Mouse (Mus musculus) hindbrain, postnatal 0 days (tissue): Measurements from ENCODE around the gene Mtrr. TPM values are rescaled to one million over a fixed set of nuclear protein-coding genes. Genes with fewer than 3 reads are reported as not detected.
A peak's percentile ranks its signal among the peaks of the same experiment; 100 is the strongest.

Experiments used
- ATAC-seq: fragments of 200-750 bp; cut with Nextera tagmentation; 2 replicates; pipeline ENCODE4 v1.8.0; 2017; ENCODE audit warnings: mild to moderate bottlenecking, moderate TSS enrichment, moderate library complexity
- DNase-seq: peaks from one replicate; pipeline ENCODE4 v3.0.0-alpha.2; 2015; ENCODE audit warnings: low spot score
- H3K27ac ChIP-seq: fragments of 300-500 bp; sonication (generic); 2 replicates; pipeline ENCODE4 v1.5.1; 2014; ENCODE audit warnings: mild to moderate bottlenecking
- H3K27me3 ChIP-seq: fragments of 300-500 bp; sonication (generic); 2 replicates; pipeline ENCODE4 v1.6.1; 2014; ENCODE audit warnings: low read length, mixed read lengths; ENCODE audit not compliant: insufficient read depth
- H3K36me3 ChIP-seq: fragments of 300-500 bp; sonication (generic); 2 replicates; pipeline ENCODE4 v1.6.1; 2014; ENCODE audit warnings: low read length, mixed read lengths; ENCODE audit not compliant: insufficient read depth
- H3K4me1 ChIP-seq: fragments of 300-500 bp; sonication (generic); 2 replicates; pipeline ENCODE4 v1.6.1; 2014; ENCODE audit warnings: antibody characterized with exemption, low read length, mixed read lengths; ENCODE audit not compliant: insufficient read depth
- H3K4me2 ChIP-seq: fragments of 300-500 bp; sonication (generic); 2 replicates; pipeline ENCODE4 v1.6.1; 2014; ENCODE audit warnings: low read depth, mild to moderate bottlenecking, low read length, moderate library complexity, mixed read lengths
- H3K4me3 ChIP-seq: fragments of 300-500 bp; sonication (generic); 2 replicates; pipeline ENCODE4 v1.5.1; 2014; ENCODE audit warnings: low read length
- H3K9ac ChIP-seq: fragments of 300-500 bp; sonication (generic); replicated peaks from 2 replicates; pipeline ENCODE4 v1.6.1; 2014; ENCODE audit warnings: mild to moderate bottlenecking, low read length, moderate library complexity, mixed read lengths
- H3K9me3 ChIP-seq: fragments of 300-500 bp; sonication (generic); 2 replicates; pipeline ENCODE4 v1.6.1; 2016; ENCODE audit warnings: low read length, mixed read lengths
- CTCF ChIP-seq: IDR thresholded peaks from 2 replicates; pipeline ENCODE4 v1.5.1; 2016; ENCODE audit warnings: antibody characterized with exemption, control low read depth, low read depth
- WGBS: fragments of 180-500 bp; shearing (Covaris S2); extraction: QIAGEN DNeasy Blood & Tissue Kit; methylation state at CpG from one replicate; pipeline ENCODE4 v1.1.7; 2014; 5-methylcytosine and 5-hydroxymethylcytosine counted together
- polyA plus RNA-seq: library from polyadenylated mRNA; unstranded; fragments of >200 nt; fragmentation: Nextera tagmentation; extraction: Ambion mirVana; gene quantifications from 2 replicates; pipeline ENCODE4 v1.2.1, GENCODE M21; 2015
- total RNA-seq: library from RNA; depleted of rRNA; stranded (reverse); fragments of >200 nt; gene quantifications from 2 replicates; pipeline ENCODE4 v1.2.3, GENCODE M21; 2014

The Mtrr gene
- total and polyA plus RNA-seq, 2 experiments from 2014 or later, result 10.1 to 10.3 TPM

GRCm38 (mm10) chr13:68583961-68584360 is 2.0 kb upstream of the Mtrr start:
- H3K4me2 ChIP-seq, result no peak overlapping the region
- peaks cover 27% of the 10 kb centered on the region for H3K36me3 ChIP-seq
- WGBS, result 95% methylated on average over 11 of the region's 11 CpGs
- no peaks in the 10 kb centered on the region for H3K27me3 ChIP-seq
- H3K9ac ChIP-seq, result no peak overlapping the region
- ATAC-seq, result no peak
- TF ChIP-seq CTCF, result no peak
- peaks cover 10% of the 10 kb centered on the region; the same call in 1 of the 2 replicates for H3K4me1 ChIP-seq
- no peak overlapping the region for H3K4me3 ChIP-seq
- no peak overlapping the region for H3K27ac ChIP-seq
- no peak for DNase-seq
- no peaks in the 10 kb centered on the region for H3K9me3 ChIP-seq

- Histone ChIP-seq H3K4me2 (peak overlapping the region; percentile 90), H3K27ac (peak overlapping the region; percentile 77), H3K27me3 (no peaks in the 10 kb centered on the region), H3K4me1 (peaks cover 10% of the 10 kb centered on the region; the same call in 1 of the 2 replicates), H3K9ac (peak overlapping the region; percentile 73), H3K36me3 (peaks cover 14% of the 10 kb centered on the region), H3K4me3 (peak overlapping the region; percentile 82), H3K9me3 (no peaks in the 10 kb centered on the region)
- no peak for DNase-seq
- under 1% methylated on average over 11 of the region's 11 CpGs for WGBS
- no peak for TF ChIP-seq CTCF
- ATAC-seq, result no peak
Measured at GRCm38 (mm10) chr13:68582517-68582780, 500 bp upstream of the Mtrr start.

DNA sequence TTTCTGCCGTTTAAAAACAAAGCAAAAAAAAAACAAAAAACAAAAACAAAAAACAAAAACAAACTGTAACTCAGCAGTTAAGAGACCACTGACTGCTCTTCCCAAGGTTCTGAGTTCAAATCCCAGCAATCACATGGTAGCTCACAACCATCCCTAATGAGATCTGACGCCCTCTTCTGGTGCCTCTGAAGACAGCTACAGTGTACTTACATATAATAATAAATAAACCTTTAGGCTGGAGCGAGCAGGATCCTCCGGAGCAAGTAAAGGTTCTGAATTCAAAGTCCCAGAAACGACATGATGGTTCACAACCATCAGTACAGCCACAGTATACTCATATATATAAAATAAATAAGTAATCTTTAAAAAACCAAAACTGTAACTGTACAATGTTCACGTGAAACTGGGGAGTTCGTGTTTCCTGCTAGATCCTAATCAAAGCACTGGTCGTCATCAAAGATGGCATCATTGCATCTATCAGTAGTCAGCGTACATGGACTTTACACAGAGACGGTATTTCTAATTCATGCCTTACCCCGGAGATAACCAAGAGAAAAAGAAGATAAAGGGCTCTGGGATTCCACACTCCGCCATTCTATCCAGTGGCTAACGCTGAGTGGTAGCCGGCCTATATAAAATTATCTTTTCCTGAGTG is 736 bp downstream of the Mtrr start:
- ATAC-seq (no peak), DNase-seq (no peak)
- peaks cover 20% of the 10 kb centered on the region; the same call in 1 of the 2 replicates for H3K36me3 ChIP-seq
- H3K9ac ChIP-seq, result peak overlapping the region; percentile 73
- H3K4me2 ChIP-seq, result peak overlapping the region; percentile 90
- H3K9me3 ChIP-seq, result no peaks in the 10 kb centered on the region
- H3K27ac ChIP-seq, result peak overlapping the region; percentile 77; the same call in 1 of the 2 replicates
- no peaks in the 10 kb centered on the region for H3K27me3 ChIP-seq
- WGBS, result 25% methylated on average over 14 of the region's 14 CpGs
- H3K4me3 ChIP-seq, result peak overlapping the region; percentile 82
- TF ChIP-seq CTCF, result peak; percentile 33
- peaks cover 10% of the 10 kb centered on the region; the same call in 1 of the 2 replicates for H3K4me1 ChIP-seq

- Histone ChIP-seq H3K36me3 (peaks cover 25% of the 10 kb centered on the region; the same call in 1 of the 2 replicates), H3K4me3 (no peak overlapping the region), H3K4me2 (no peak overlapping the region), H3K9me3 (no peaks in the 10 kb centered on the region), H3K4me1 (peaks cover 8% of the 10 kb centered on the region; the same call in 1 of the 2 replicates), H3K27me3 (no peaks in the 10 kb centered on the region), H3K27ac (no peak overlapping the region), H3K9ac (no peak overlapping the region)
- no peak for TF ChIP-seq CTCF
- DNase-seq (no peak), ATAC-seq (no peak)
- 85% methylated on average over 7 of the region's 7 CpGs for WGBS
Measured at GRCm38 (mm10) chr13:68577945-68578344, 4.0 kb downstream of the Mtrr start.

DNA sequence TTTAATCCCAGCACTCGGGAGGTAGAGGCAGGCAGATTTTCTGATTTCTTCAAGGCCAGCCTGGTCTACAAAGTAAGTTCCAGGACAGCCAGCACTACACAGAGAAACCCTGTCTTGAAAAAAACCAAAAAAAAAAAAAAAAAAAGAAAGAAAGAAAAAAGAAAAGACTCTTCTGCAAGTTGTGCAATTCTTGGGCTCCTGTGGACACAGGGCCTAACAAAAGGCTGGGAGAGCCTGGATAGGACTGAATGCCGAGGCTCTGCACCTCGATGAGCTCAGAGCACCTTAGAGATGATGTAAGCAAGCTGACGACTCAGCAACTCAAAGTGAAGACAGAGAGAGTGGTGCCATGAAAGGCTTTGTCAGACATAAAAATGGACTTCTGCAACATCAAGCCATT is 7.6 kb downstream of the Mtrr start:
- DNase-seq (no peak), ATAC-seq (no peak)
- peaks cover 32% of the 10 kb centered on the region; the same call in 1 of the 2 replicates for H3K36me3 ChIP-seq
- WGBS, result 79% methylated on average over 4 of the region's 4 CpGs
- H3K4me3 ChIP-seq, result no peak overlapping the region
- no peak overlapping the region for H3K27ac ChIP-seq
- no peak overlapping the region for H3K9ac ChIP-seq
- no peak for TF ChIP-seq CTCF
- no peaks in the 10 kb centered on the region for H3K4me1 ChIP-seq
- no peaks in the 10 kb centered on the region for H3K27me3 ChIP-seq
- H3K4me2 ChIP-seq, result no peak overlapping the region
- H3K9me3 ChIP-seq, result no peaks in the 10 kb centered on the region

DNA sequence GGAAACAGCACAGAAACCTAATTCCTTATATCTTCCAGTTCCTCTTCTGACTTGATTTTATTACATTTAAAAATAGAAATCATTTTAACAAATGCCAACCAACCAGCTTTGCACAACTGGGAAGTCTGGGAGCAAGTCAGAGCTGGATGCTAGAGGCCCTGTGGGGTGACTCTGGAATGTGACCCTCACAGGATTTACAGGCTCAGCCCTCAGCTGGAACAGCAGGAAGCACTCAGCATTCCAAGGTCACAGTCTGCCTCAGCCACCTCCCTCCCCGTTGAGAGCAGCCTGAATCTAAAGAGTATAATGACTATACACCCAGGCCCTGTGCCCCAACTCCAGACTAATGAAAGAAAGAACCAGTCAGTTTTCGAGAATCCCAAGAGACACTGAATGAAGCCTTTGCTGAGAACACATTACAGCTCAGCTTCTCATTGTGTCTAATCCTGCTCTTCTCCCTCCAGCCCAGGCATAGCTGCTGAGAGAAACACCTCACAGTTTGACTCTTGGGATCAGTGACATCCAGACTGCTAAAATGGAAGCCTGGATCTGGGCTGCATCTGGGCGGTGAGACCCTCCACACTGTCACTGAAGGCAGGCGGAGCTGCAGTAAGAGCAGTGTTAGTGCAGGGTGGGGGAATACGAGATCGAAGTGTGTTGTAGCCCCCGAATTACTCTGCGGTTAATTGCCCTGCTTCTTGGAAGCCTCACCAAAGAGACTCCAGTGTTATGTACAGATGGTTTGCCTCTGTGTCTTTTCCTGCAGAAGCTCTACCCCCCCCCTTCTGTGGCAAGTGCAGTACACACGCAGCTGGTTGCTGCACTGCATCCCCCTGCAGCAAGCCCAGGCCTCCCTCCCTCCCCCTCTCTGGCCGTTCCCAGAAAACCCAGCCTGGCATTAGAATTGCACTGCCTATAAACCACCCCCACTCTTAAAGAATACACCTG is 8.7 kb downstream of the Mtrr start:
- Histone ChIP-seq H3K27ac (no peak overlapping the region), H3K9me3 (no peaks in the 10 kb centered on the region), H3K4me1 (no peaks in the 10 kb centered on the region), H3K9ac (no peak overlapping the region), H3K27me3 (no peaks in the 10 kb centered on the region), H3K4me2 (no peak overlapping the region), H3K4me3 (no peak overlapping the region), H3K36me3 (peaks cover 32% of the 10 kb centered on the region; the same call in 1 of the 2 replicates)
- WGBS, result 70% methylated on average over 10 of the region's 10 CpGs
- DNase-seq, result no peak
- ATAC-seq, result no peak
- no peak for TF ChIP-seq CTCF

DNA sequence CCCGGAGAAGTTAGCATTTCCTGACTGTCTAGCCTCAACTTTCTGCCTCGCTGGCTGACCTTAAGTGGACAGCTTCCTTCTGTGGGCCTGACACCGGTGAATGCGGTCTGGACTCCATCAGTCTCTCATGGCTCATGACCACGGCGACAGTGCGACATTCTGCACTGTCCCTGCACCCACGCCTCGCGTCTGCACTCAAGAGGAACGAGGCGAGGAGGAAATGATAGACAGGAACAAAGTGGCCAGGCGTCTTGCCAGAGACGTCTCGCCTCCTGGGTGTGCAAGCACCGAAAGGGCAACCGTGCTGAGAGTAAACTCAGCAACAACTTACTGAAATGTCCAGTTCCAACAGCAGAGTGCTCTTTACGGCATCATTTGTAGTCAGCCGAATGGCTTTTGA is 9.7 kb downstream of the Mtrr start:
- Histone ChIP-seq H3K9me3 (no peaks in the 10 kb centered on the region), H3K27ac (no peak overlapping the region), H3K4me2 (no peak overlapping the region), H3K9ac (no peak overlapping the region), H3K27me3 (no peaks in the 10 kb centered on the region), H3K36me3 (peaks cover 32% of the 10 kb centered on the region; the same call in 1 of the 2 replicates), H3K4me1 (no peaks in the 10 kb centered on the region), H3K4me3 (no peak overlapping the region)
- ATAC-seq, result no peak
- DNase-seq, result no peak
- TF ChIP-seq CTCF, result no peak
- WGBS, result 83% methylated on average over 19 of the region's 19 CpGs
